Mouse (Mus musculus) lung, postnatal 0 days (tissue): ENCODE measurements around the gene 1700012B09Rik. TPM values are rescaled to one million over a fixed set of nuclear protein-coding genes. Genes with fewer than 3 reads are reported as not detected.

ENCODE experiments used
- ATAC-seq: fragments of 200-750 bp; cut with Nextera tagmentation; 2 replicates; pipeline ENCODE4 v1.8.0; 2017; ENCODE audit warnings: moderate library complexity
- DNase-seq: peaks from one replicate; pipeline ENCODE4 v3.0.0-alpha.2; 2016; ENCODE audit warnings: low spot score
- H3K27ac ChIP-seq: fragments of 300-500 bp; sonication (generic); 2 replicates; pipeline ENCODE4 v1.5.1; 2014; ENCODE audit warnings: antibody characterized with exemption, mild to moderate bottlenecking, low read length, mixed read lengths
- H3K27me3 ChIP-seq: fragments of 300-500 bp; sonication (generic); replicated peaks from 2 replicates; pipeline ENCODE4 v1.6.1; 2014; ENCODE audit warnings: low read length, mixed read lengths; ENCODE audit not compliant: insufficient read depth
- H3K36me3 ChIP-seq: fragments of 300-500 bp; sonication (generic); 2 replicates; pipeline ENCODE4 v1.6.1; 2014; ENCODE audit warnings: low read length, mixed read lengths; ENCODE audit not compliant: insufficient read depth
- H3K4me1 ChIP-seq: fragments of 300-500 bp; sonication (generic); 2 replicates; pipeline ENCODE4 v1.6.1; 2014; ENCODE audit warnings: antibody characterized with exemption, low read depth, low read length, mixed read lengths; ENCODE audit not compliant: insufficient read depth
- H3K4me2 ChIP-seq: fragments of 300-500 bp; sonication (generic); replicated peaks from 2 replicates; pipeline ENCODE4 v1.6.1; 2014; ENCODE audit warnings: low read depth, mild to moderate bottlenecking, low read length, moderate library complexity, mixed read lengths
- H3K4me3 ChIP-seq: fragments of 300-500 bp; sonication (generic); 2 replicates; pipeline ENCODE4 v1.5.1; 2014; ENCODE audit warnings: low read depth, low read length
- H3K9ac ChIP-seq: fragments of 300-500 bp; sonication (generic); replicated peaks from 2 replicates; pipeline ENCODE4 v1.6.1; 2014; ENCODE audit warnings: low read depth, mild to moderate bottlenecking
- H3K9me3 ChIP-seq: fragments of 300-500 bp; sonication (generic); 2 replicates; pipeline ENCODE4 v1.6.1; 2016; ENCODE audit warnings: low read length, mixed read lengths
- CTCF ChIP-seq: IDR thresholded peaks from 2 replicates; pipeline ENCODE4 v1.5.1; 2016; ENCODE audit warnings: antibody characterized with exemption, mild to moderate bottlenecking
- EP300 ChIP-seq: IDR thresholded peaks from 2 replicates; pipeline ENCODE4 v1.6.1; 2016; ENCODE audit warnings: antibody characterized with exemption, mild to moderate bottlenecking, control low read depth
- WGBS: fragments of 180-500 bp; shearing (Covaris S2); extraction: QIAGEN DNeasy Blood & Tissue Kit; methylation state at CpG from one replicate; pipeline ENCODE4 v1.1.7; 2014; 5-methylcytosine and 5-hydroxymethylcytosine counted together
- polyA plus RNA-seq: library from polyadenylated mRNA; unstranded; fragments of >200 nt; fragmentation: Nextera tagmentation; extraction: Ambion mirVana; gene quantifications from 2 replicates; pipeline ENCODE4 v1.2.1, GENCODE M21; 2015

Gene 1700012B09Rik
- polyA plus RNA-seq, 1 experiment from 2014 or later, result 11.9 TPM

DNA sequence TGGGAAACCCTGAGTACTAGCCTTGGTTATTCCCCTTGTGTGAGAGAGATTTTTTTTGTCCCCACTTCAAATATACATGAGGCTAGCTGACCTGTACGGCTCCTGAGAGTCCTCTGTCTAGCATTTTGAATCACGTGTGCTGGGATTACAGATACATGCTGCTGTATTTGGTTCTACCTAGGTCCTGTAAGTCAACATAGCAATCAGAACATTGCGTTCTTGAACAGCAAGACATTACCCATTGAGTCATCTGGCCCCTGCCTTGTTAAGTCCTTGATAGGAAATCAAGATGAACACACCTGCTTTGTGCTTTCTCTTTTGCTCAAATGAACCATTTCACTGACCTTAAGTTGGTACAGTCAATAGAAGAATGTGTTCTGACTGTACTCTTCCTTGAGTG is 16.4 kb downstream of the 1700012B09Rik start:
- Histone ChIP-seq H3K27ac (no peak overlapping the region), H3K36me3 (no peaks in the 10 kb centered on the region), H3K4me1 (peaks cover 8% of the 10 kb centered on the region; the same call in 1 of the 2 replicates), H3K9me3 (no peaks in the 10 kb centered on the region), H3K9ac (no peak overlapping the region), H3K4me3 (no peak overlapping the region), H3K27me3 (no peaks in the 10 kb centered on the region), H3K4me2 (no peak overlapping the region)
- WGBS, result 67% methylated on average over 3 of the region's 3 CpGs
- peak; percentile 43; the same call in 1 of the 2 replicates for ATAC-seq
- DNase-seq, result peak; percentile 64
- TF ChIP-seq EP300, result peak; percentile 97
- TF ChIP-seq CTCF, result no peak

GRCm38 (mm10) chr9:14753947-14754346 is 16.9 kb downstream of the 1700012B09Rik start:
- no peak for ATAC-seq
- no peak overlapping the region for H3K27ac ChIP-seq

GRCm38 (mm10) chr9:14752001-14752522 is 18.8 kb downstream of the 1700012B09Rik start, which contains the start of gene Fut4:
Gene Fut4, minus strand, starts transcription at chr9:14752393.
- no peak for TF ChIP-seq EP300
- TF ChIP-seq CTCF, result peak; percentile 27
- no peaks in the 10 kb centered on the region for H3K27me3 ChIP-seq
- ATAC-seq (peak; percentile 90), DNase-seq (peak; percentile 84)
- peak within 1 kb of the TSS; percentile 93 for H3K4me2 ChIP-seq
- WGBS, result 2% methylated on average over 18 of the region's 28 CpGs
- H3K9me3 ChIP-seq, result no peaks in the 10 kb centered on the region
- H3K4me3 ChIP-seq, result peak within 1 kb of the TSS; percentile 43
- peak within 1 kb of the TSS; percentile 39 for H3K9ac ChIP-seq
- peak within 1 kb of the TSS; percentile 85 for H3K27ac ChIP-seq
- H3K36me3 ChIP-seq, result no peaks in the 10 kb centered on the region
- H3K4me1 ChIP-seq, result peaks cover 8% of the 10 kb centered on the region; the same call in 1 of the 2 replicates

More at GRCm38 (mm10) chr9:14753947-14754346, 16.9 kb downstream of the 1700012B09Rik start:
- TF ChIP-seq EP300, result no peak
- TF ChIP-seq CTCF, result no peak
- Histone ChIP-seq H3K4me2 (no peak overlapping the region), H3K9ac (no peak overlapping the region), H3K27me3 (no peaks in the 10 kb centered on the region), H3K4me3 (no peak overlapping the region), H3K9me3 (no peaks in the 10 kb centered on the region), H3K36me3 (no peaks in the 10 kb centered on the region), H3K4me1 (peaks cover 8% of the 10 kb centered on the region; the same call in 1 of the 2 replicates)
- no peak for DNase-seq

GRCm38 (mm10) chr9:14751503-14752000 is 19.3 kb downstream of the 1700012B09Rik start:
- Histone ChIP-seq H3K27ac (peak overlapping the region; percentile 85), H3K4me3 (peak overlapping the region; percentile 43)
- no peak for DNase-seq

GRCm38 (mm10) chr9:14750901-14751502 is 19.8 kb downstream of the 1700012B09Rik start:
- DNase-seq (no peak), ATAC-seq (0 out of 2 replicates have a peak, but pooled peaks have one; percentile 7)
- WGBS, result 58% methylated on average over 42 of the region's 42 CpGs
- Histone ChIP-seq H3K4me3 (peak overlapping the region; percentile 43), H3K4me1 (peaks cover 8% of the 10 kb centered on the region; the same call in 1 of the 2 replicates), H3K27me3 (no peaks in the 10 kb centered on the region), H3K9ac (peak overlapping the region; percentile 39), H3K36me3 (no peaks in the 10 kb centered on the region), H3K4me2 (peak overlapping the region; percentile 93), H3K27ac (0 out of 2 replicates have a peak overlapping the region, but pooled peaks have one; percentile 85), H3K9me3 (no peaks in the 10 kb centered on the region)
- TF ChIP-seq CTCF (no peak), EP300 (no peak)

More at GRCm38 (mm10) chr9:14751503-14752000, 19.3 kb downstream of the 1700012B09Rik start:
- peaks cover 8% of the 10 kb centered on the region; the same call in 1 of the 2 replicates for H3K4me1 ChIP-seq
- no peaks in the 10 kb centered on the region for H3K27me3 ChIP-seq
- peak overlapping the region; percentile 93 for H3K4me2 ChIP-seq
- ATAC-seq, result peak; percentile 44
- H3K9me3 ChIP-seq, result no peaks in the 10 kb centered on the region
- peak overlapping the region; percentile 39 for H3K9ac ChIP-seq
- TF ChIP-seq CTCF, result no peak
- no peak for TF ChIP-seq EP300
- no peaks in the 10 kb centered on the region for H3K36me3 ChIP-seq
- 2% methylated on average over 44 of the region's 50 CpGs for WGBS

GRCm38 (mm10) chr9:14740151-14740924 is 30.5 kb downstream of the 1700012B09Rik start, which contains the start of gene Piwil4:
Gene Piwil4, minus strand, starts transcription at chr9:14740733.
- Histone ChIP-seq H3K9me3 (no peaks in the 10 kb centered on the region), H3K27ac (no peak within 1 kb of the TSS), H3K27me3 (no peaks in the 10 kb centered on the region), H3K36me3 (no peaks in the 10 kb centered on the region), H3K4me2 (no peak within 1 kb of the TSS), H3K4me3 (no peak within 1 kb of the TSS), H3K9ac (no peak within 1 kb of the TSS), H3K4me1 (no peaks in the 10 kb centered on the region)
- WGBS, result 84% methylated on average over 19 of the region's 19 CpGs
- DNase-seq, result no peak
- TF ChIP-seq CTCF (no peak), EP300 (no peak)
- ATAC-seq, result no peak
